Mouse (Mus musculus): ENCODE measurements around the gene Lrp8.

Lrp8 gene

GRCm38 (mm10) chr4:107802185-107802449 lies at the start of gene Lrp8:
TSS of gene Lrp8 (plus strand) at chr4:107802261.
- DNase-seq = no peak

- no peak for DNase-seq
Observed at GRCm38 (mm10) chr4:107756222-107756621, 45.8 kb upstream of the Lrp8 start.

- no peak for DNase-seq
Observed at GRCm38 (mm10) chr4:107757487-107758470, 44.3 kb upstream of the Lrp8 start.

- no peak for DNase-seq
Observed at GRCm38 (mm10) chr4:107758938-107759337, 43.1 kb upstream of the Lrp8 start.

- no peak for DNase-seq
Observed at GRCm38 (mm10) chr4:107763001-107763400, 39.1 kb upstream of the Lrp8 start.

GRCm38 (mm10) chr4:107763598-107763997 lies 38.5 kb upstream of the Lrp8 start:
- no peak for DNase-seq

- DNase-seq = no peak
Observed at GRCm38 (mm10) chr4:107765196-107765813, 36.8 kb upstream of the Lrp8 start.

GRCm38 (mm10) chr4:107766182-107766581 lies 35.9 kb upstream of the Lrp8 start:
- DNase-seq = no peak

GRCm38 (mm10) chr4:107772122-107772825 lies 29.8 kb upstream of the Lrp8 start:
- no peak for DNase-seq

GRCm38 (mm10) chr4:107774868-107775267 lies 27.2 kb upstream of the Lrp8 start:
- DNase-seq = no peak

- no peak for DNase-seq
Observed at GRCm38 (mm10) chr4:107775672-107776071, 26.4 kb upstream of the Lrp8 start.

GRCm38 (mm10) chr4:107776990-107777673 lies 24.9 kb upstream of the Lrp8 start:
- peak; percentile 26 to 27 for DNase-seq

- peak in 1 of 2 experiments; percentile 5 for DNase-seq
Observed at GRCm38 (mm10) chr4:107783541-107783940, 18.5 kb upstream of the Lrp8 start.

- DNase-seq = no peak
Observed at GRCm38 (mm10) chr4:107788841-107789240, 13.2 kb upstream of the Lrp8 start.

GRCm38 (mm10) chr4:107800801-107801200 lies 1.3 kb upstream of the Lrp8 start:
- no peak for DNase-seq

- peak; percentile 77 to 79 for DNase-seq
Observed at GRCm38 (mm10) chr4:107801366-107802184, 486 bp upstream of the Lrp8 start.

- DNase-seq = peak; percentile 5 to 10
Observed at GRCm38 (mm10) chr4:107802450-107803331, 630 bp downstream of the Lrp8 start.

- peak; percentile 78 to 82 for DNase-seq
Observed at GRCm38 (mm10) chr4:107803351-107804106, 1.5 kb downstream of the Lrp8 start.

GRCm38 (mm10) chr4:107805491-107805890 lies 3.4 kb downstream of the Lrp8 start:
- no peak for DNase-seq

- DNase-seq = no peak
Observed at GRCm38 (mm10) chr4:107807796-107808195, 5.7 kb downstream of the Lrp8 start.
